Mouse (Mus musculus) MEL (cell line): ENCODE measurements around the gene Cyb5r1. TPM values are rescaled to one million over a fixed set of nuclear protein-coding genes. Genes with fewer than 3 reads are reported as not detected.

Experiments
- DNase-seq: peaks from one replicate; pipeline ENCODE4 v3.0.0; 2011; ENCODE audit warnings: low read depth, low spot score
- H3K27ac ChIP-seq: 2 replicates; pipeline ENCODE4 v1.5.1; 2012; ENCODE audit warnings: low read depth, mild to moderate bottlenecking, control low read depth, low read length, moderate library complexity; ENCODE audit not compliant: control insufficient read depth
- H3K27me3 ChIP-seq, 2 experiments: fragments of 150-350 bp in 1 of 2; sonication (generic) in 1 of 2; 2 replicates each; pipeline ENCODE4 v1.6.1; 2012; ENCODE audit warnings: low read length in 2 of 2, mild to moderate bottlenecking in 2 of 2, improper control_type of control experiment in 1 of 2, moderate library complexity in 1 of 2; ENCODE audit not compliant: insufficient read depth in 2 of 2, control insufficient read depth in 1 of 2
- H3K36me3 ChIP-seq, 2 experiments: 2 replicates each; pipeline ENCODE4 v1.6.1; 2012 to 2014; ENCODE audit warnings: low read length in 2 of 2, improper control_type of control experiment in 1 of 2, inconsistent platforms in 1 of 2, mild to moderate bottlenecking in 1 of 2; ENCODE audit not compliant: insufficient read depth in 2 of 2, control insufficient read depth in 1 of 2
- H3K4me1 ChIP-seq, 2 experiments: fragments of 150-350 bp in 1 of 2; sonication (generic) in 1 of 2; 2 replicates each; pipeline ENCODE4 v1.6.1; 2012; ENCODE audit warnings: low read length in 2 of 2, improper control_type of control experiment in 1 of 2, mild to moderate bottlenecking in 1 of 2; ENCODE audit not compliant: insufficient read depth in 2 of 2, control insufficient read depth in 1 of 2
- H3K4me3 ChIP-seq, 2 experiments: fragments of 150-350 bp in 1 of 2; sonication (generic) in 1 of 2; 2 replicates each; pipeline ENCODE4 v1.5.1; 2012; ENCODE audit warnings: low read depth in 2 of 2, low read length in 2 of 2, mild to moderate bottlenecking in 2 of 2, moderate library complexity in 2 of 2, control low read depth in 1 of 2, improper control_type of control experiment in 1 of 2; ENCODE audit not compliant: control insufficient read depth in 1 of 2, insufficient read depth in 1 of 2
- H3K79me2 ChIP-seq: 2 replicates; pipeline ENCODE4 v1.6.1; 2012; ENCODE audit warnings: mild to moderate bottlenecking, low read length, moderate library complexity; ENCODE audit not compliant: control insufficient read depth, poor library complexity, insufficient read depth
- H3K9ac ChIP-seq: 2 replicates; pipeline ENCODE4 v1.6.1; 2012; ENCODE audit warnings: low read depth, mild to moderate bottlenecking, control low read depth, low read length, moderate library complexity; ENCODE audit not compliant: control insufficient read depth, poor library complexity, severe bottlenecking
- H3K9me3 ChIP-seq: fragments of 150-350 bp; sonication (generic); replicated peaks from 2 replicates; pipeline ENCODE4 v1.6.1; 2012; ENCODE audit warnings: mild to moderate bottlenecking, low read length, improper control_type of control experiment, moderate library complexity; ENCODE audit not compliant: insufficient read depth
- BHLHE40 ChIP-seq: IDR thresholded peaks from 2 replicates; pipeline ENCODE4 v1.6.1; 2012; ENCODE audit warnings: low read depth, mild to moderate bottlenecking, inconsistent platforms, low read length, improper control_type of control experiment, borderline replicate concordance
- CHD1 ChIP-seq: IDR thresholded peaks from 2 replicates; pipeline ENCODE4 v1.6.1; 2012; ENCODE audit warnings: low read depth, mild to moderate bottlenecking, inconsistent platforms, low read length, improper control_type of control experiment
- CHD2 ChIP-seq: IDR thresholded peaks from 2 replicates; pipeline ENCODE4 v1.6.1; 2011; ENCODE audit warnings: low read length, improper control_type of control experiment
- CTCF ChIP-seq, 3 experiments: IDR thresholded peaks in 2 of 3; conservative IDR thresholded peaks in 1 of 3; 2 replicates each; pipeline ENCODE4 v1.5.1; 2011 to 2012; ENCODE audit warnings: low read length in 3 of 3, low read depth in 2 of 3, mild to moderate bottlenecking in 2 of 3, improper control_type of control experiment in 1 of 3, inconsistent platforms in 1 of 3, mixed read lengths in 1 of 3, moderate library complexity in 1 of 3; ENCODE audit not compliant: control insufficient read depth in 1 of 3, insufficient read depth in 1 of 3, poor library complexity in 1 of 3, severe bottlenecking in 1 of 3
- E2F4 ChIP-seq: IDR thresholded peaks from 2 replicates; pipeline ENCODE4 v1.6.1; 2011; ENCODE audit warnings: low read depth, low read length, improper control_type of control experiment, borderline replicate concordance
- ETS1 ChIP-seq: IDR thresholded peaks from 2 replicates; pipeline ENCODE4 v1.6.1; 2012; ENCODE audit warnings: low read depth, mild to moderate bottlenecking, inconsistent platforms, low read length, improper control_type of control experiment, moderate library complexity
- GATA1 ChIP-seq: IDR thresholded peaks from 2 replicates; pipeline ENCODE4 v1.6.1; 2011; ENCODE audit warnings: low read depth, low read length, improper control_type of control experiment
- HCFC1 ChIP-seq: IDR thresholded peaks from 2 replicates; pipeline ENCODE4 v1.6.1; 2012; ENCODE audit warnings: low read depth, mild to moderate bottlenecking, inconsistent platforms, low read length, improper control_type of control experiment, moderate library complexity
- JUND ChIP-seq: IDR thresholded peaks from 2 replicates; pipeline ENCODE4 v1.6.1; 2011; ENCODE audit warnings: low read depth, mild to moderate bottlenecking, improper control_type of control experiment, low read length
- KAT2A ChIP-seq: conservative IDR thresholded peaks from 2 replicates; pipeline ENCODE4 v1.6.1; 2012; ENCODE audit warnings: low read depth, low read length, improper control_type of control experiment, inconsistent platforms
- MAFK ChIP-seq: IDR thresholded peaks from 2 replicates; pipeline ENCODE4 v1.6.1; 2011; ENCODE audit warnings: low read depth, mild to moderate bottlenecking, low read length, improper control_type of control experiment, borderline replicate concordance
- MXI1 ChIP-seq: IDR thresholded peaks from 2 replicates; pipeline ENCODE4 v1.6.1; 2011; ENCODE audit warnings: mild to moderate bottlenecking, low read depth, low read length, improper control_type of control experiment
- MYB ChIP-seq: IDR thresholded peaks from 2 replicates; pipeline ENCODE4 v1.6.1; 2011; ENCODE audit warnings: mild to moderate bottlenecking, low read depth, low read length, improper control_type of control experiment
- MYC ChIP-seq: IDR thresholded peaks from 2 replicates; pipeline ENCODE4 v1.6.1; 2011; ENCODE audit warnings: low read depth, mild to moderate bottlenecking, low read length, improper control_type of control experiment, moderate library complexity
- POLR2AphosphoS2 ChIP-seq: IDR thresholded peaks from 2 replicates; pipeline ENCODE4 v1.6.1; 2011; ENCODE audit warnings: low read length, improper control_type of control experiment
- POLR2AphosphoS5 ChIP-seq: IDR thresholded peaks from 2 replicates; pipeline ENCODE4 v1.6.1; 2012; ENCODE audit warnings: low read depth, borderline replicate concordance, mild to moderate bottlenecking, inconsistent platforms, low read length, moderate library complexity, mixed read lengths
- RCOR1 ChIP-seq: IDR thresholded peaks from 2 replicates; pipeline ENCODE4 v1.6.1; 2012; ENCODE audit warnings: low read depth, mild to moderate bottlenecking, inconsistent platforms, low read length, improper control_type of control experiment
- SIN3A ChIP-seq: IDR thresholded peaks from 2 replicates; pipeline ENCODE4 v1.6.1; 2012; ENCODE audit warnings: low read length, improper control_type of control experiment, inconsistent platforms
- TAL1 ChIP-seq: IDR thresholded peaks from 2 replicates; pipeline ENCODE4 v1.6.1; 2012; ENCODE audit warnings: mild to moderate bottlenecking, inconsistent platforms, low read length, moderate library complexity, mixed read lengths
- TCF12 ChIP-seq: IDR thresholded peaks from 2 replicates; pipeline ENCODE4 v1.6.1; 2014; ENCODE audit warnings: low read depth, mild to moderate bottlenecking, inconsistent platforms, low read length, improper control_type of control experiment, moderate library complexity
- USF1 ChIP-seq: IDR thresholded peaks from 2 replicates; pipeline ENCODE4 v1.6.1; 2014; ENCODE audit warnings: low read depth, mild to moderate bottlenecking, inconsistent platforms, low read length, improper control_type of control experiment, moderate library complexity
- USF2 ChIP-seq, 2 experiments: IDR thresholded peaks; 2 replicates each; pipeline ENCODE4 v1.6.1; 2011 to 2012; ENCODE audit warnings: improper control_type of control experiment in 2 of 2, low read length in 2 of 2, borderline replicate concordance in 1 of 2, inconsistent platforms in 1 of 2, low read depth in 1 of 2, mild to moderate bottlenecking in 1 of 2; ENCODE audit not compliant: insufficient read depth in 1 of 2
- ZC3H11A ChIP-seq: IDR thresholded peaks from 2 replicates; pipeline ENCODE4 v1.6.1; 2012; ENCODE audit warnings: low read depth, mild to moderate bottlenecking, inconsistent platforms, low read length, improper control_type of control experiment
- ZMIZ1 ChIP-seq: IDR thresholded peaks from 2 replicates; pipeline ENCODE4 v1.6.1; 2012; ENCODE audit warnings: low read depth, mild to moderate bottlenecking, inconsistent platforms, low read length, improper control_type of control experiment, moderate library complexity
- polyA plus RNA-seq, 2 experiments: library from polyadenylated mRNA; stranded (reverse) in 1 of 2; unstranded in 1 of 2; fragments of >175 nt in 1 of 2; fragments of >200 nt in 1 of 2; gene quantifications; 2 replicates each; pipeline versions ENCODE4 v1.2.1 to v1.2.4; 2012; ENCODE audit warnings: low replicate concordance in 2 of 2, low read depth in 1 of 2; ENCODE audit not compliant: insufficient read length in 2 of 2, insufficient read depth in 1 of 2, missing spikeins in 1 of 2
- total RNA-seq: library from RNA; depleted of rRNA; stranded (reverse); fragments of 300-350 nt; gene quantifications from 2 replicates; pipeline ENCODE4 v1.2.3, GENCODE M21; 2012

Gene Cyb5r1
- total and polyA plus RNA-seq, 3 experiments, result 18.8 to 94.8 TPM; not detected in 1

GRCm38 (mm10) chr1:134381051-134381450, 24.3 kb upstream of the Cyb5r1 start:
- Histone ChIP-seq H3K4me1 (no peaks in the 10 kb centered on the region), H3K9ac (no peak overlapping the region), H3K9me3 (no peaks in the 10 kb centered on the region), H3K4me3 (no peak overlapping the region), H3K36me3 (no peaks in the 10 kb centered on the region), H3K27ac (no peak overlapping the region), H3K79me2 (no peaks in the 10 kb centered on the region), H3K27me3 (peaks cover 2 to 6% of the 10 kb centered on the region in 2 experiments)
- no peak for DNase-seq
- TF ChIP-seq GATA1 (no peak), CHD1 (no peak), HCFC1 (no peak)

DNA sequence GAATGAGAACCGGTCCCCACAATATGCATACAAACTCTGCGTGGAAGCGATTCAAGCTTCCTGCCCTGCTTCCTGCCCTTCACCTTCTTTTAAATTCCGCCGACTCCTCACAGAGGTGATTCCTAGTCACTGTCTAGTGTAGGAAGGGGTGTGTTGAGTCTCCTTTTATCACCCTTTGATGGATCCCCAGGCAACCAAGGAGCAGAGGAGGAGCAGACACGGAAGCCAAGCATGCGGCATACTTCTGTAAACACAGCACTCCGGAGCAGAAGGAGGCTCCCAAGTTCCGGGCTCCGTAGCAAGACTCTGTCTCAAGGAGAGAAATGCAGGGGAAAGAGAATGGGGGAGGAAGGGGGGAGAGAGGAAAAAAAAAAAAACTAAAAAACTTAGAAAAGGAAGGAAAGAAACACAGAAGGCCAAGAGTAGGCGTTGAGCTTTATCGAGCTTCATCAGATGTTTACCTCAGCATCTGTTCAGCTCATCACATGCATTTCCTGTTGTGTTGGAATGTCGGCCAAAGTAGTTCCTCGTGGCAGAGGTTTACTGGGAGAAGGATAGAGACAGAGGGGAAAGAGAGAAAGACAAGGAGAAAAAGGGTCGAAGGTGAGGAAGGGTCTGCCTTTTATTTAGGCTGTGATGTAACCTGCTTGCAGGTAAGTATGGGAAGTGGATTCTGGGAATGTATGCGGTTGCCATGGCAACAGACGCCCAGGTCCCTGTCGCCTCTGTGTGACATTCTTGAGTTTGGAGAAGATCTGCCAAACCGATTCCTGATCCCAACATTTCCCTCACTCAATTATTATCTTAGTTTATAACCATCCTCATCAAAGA, 23.3 kb upstream of the Cyb5r1 start:
- Histone ChIP-seq H3K4me3 (no peak overlapping the region), H3K79me2 (no peaks in the 10 kb centered on the region), H3K9me3 (no peaks in the 10 kb centered on the region), H3K27me3 (peaks cover 2 to 6% of the 10 kb centered on the region in 2 experiments), H3K27ac (no peak overlapping the region), H3K36me3 (no peaks in the 10 kb centered on the region), H3K9ac (no peak overlapping the region), H3K4me1 (no peaks in the 10 kb centered on the region)
- DNase-seq, result no peak
- TF ChIP-seq TAL1, result no peak
- no peak for TF ChIP-seq USF1
- no peak for TF ChIP-seq HCFC1
- no peak for TF ChIP-seq JUND
- TF ChIP-seq ETS1, result no peak
- no peak for TF ChIP-seq USF2 (IDR thresholded peaks at IDR 0.05; ENCODE audit: borderline replicate concordance in 1 of 2, insufficient read depth in 1 of 2, low read depth in 1 of 2, low read length in 2 of 2)
- no peak for TF ChIP-seq ZC3H11A
- no peak for TF ChIP-seq ZMIZ1
- no peak for TF ChIP-seq POLR2AphosphoS5
- no peak for TF ChIP-seq MXI1
- no peak for TF ChIP-seq TCF12

DNA sequence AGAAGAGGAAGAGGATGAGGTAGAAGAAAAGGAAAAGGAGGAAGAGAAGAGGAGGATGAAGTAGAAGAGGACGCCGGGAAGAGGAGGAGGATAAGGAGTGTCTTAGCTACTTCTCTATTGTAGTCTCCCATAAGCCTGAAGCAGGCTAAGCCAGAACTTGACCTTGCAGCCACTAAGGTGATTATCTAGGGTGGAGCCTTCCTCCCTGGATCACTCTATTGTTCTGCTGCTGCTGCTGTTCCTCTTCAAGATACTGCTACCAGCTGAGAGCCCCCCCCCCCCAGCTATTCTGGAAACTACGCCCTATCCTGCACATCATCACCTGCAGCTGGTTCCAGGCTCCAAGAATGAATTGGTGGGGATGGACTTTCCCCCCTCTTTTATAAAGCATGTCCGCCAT, 20.8 kb upstream of the Cyb5r1 start:
- TF ChIP-seq POLR2AphosphoS2, result no peak
- TF ChIP-seq CTCF (IDR thresholded peaks at IDR 0.05 in 2 of 3, conservative IDR thresholded peaks at IDR 0.05 in 1 of 3; ENCODE audit: control insufficient read depth in 1 of 3, insufficient read depth in 1 of 3, low read depth in 2 of 3, low read length in 3 of 3, poor library complexity in 1 of 3, severe bottlenecking in 1 of 3), result no peak
- TF ChIP-seq MAFK, result no peak
- TF ChIP-seq MYB, result no peak
- no peak for TF ChIP-seq HCFC1
- TF ChIP-seq POLR2AphosphoS5, result no peak
- TF ChIP-seq TAL1, result no peak
- no peak for TF ChIP-seq GATA1
- no peak for TF ChIP-seq E2F4
- TF ChIP-seq SIN3A, result no peak
- no peak for TF ChIP-seq CHD2
- TF ChIP-seq USF1, result no peak
- TF ChIP-seq BHLHE40, result no peak
- TF ChIP-seq CHD1, result no peak
- TF ChIP-seq RCOR1, result no peak
- no peak for TF ChIP-seq MYC
- no peak for TF ChIP-seq JUND
- TF ChIP-seq KAT2A, result no peak
- H3K4me1 ChIP-seq, result no peaks in the 10 kb centered on the region
- H3K9me3 ChIP-seq, result no peaks in the 10 kb centered on the region
- no peak overlapping the region for H3K27ac ChIP-seq
- H3K79me2 ChIP-seq, result no peaks in the 10 kb centered on the region
- H3K36me3 ChIP-seq, result no peaks in the 10 kb centered on the region
- H3K27me3 ChIP-seq, result peaks cover 0 to 4% of the 10 kb centered on the region in 2 experiments; a peak in 3 of 4 replicates
- no peak for DNase-seq
- no peak overlapping the region for H3K4me3 ChIP-seq
- no peak overlapping the region for H3K9ac ChIP-seq
